In the genomic region with DNA sequence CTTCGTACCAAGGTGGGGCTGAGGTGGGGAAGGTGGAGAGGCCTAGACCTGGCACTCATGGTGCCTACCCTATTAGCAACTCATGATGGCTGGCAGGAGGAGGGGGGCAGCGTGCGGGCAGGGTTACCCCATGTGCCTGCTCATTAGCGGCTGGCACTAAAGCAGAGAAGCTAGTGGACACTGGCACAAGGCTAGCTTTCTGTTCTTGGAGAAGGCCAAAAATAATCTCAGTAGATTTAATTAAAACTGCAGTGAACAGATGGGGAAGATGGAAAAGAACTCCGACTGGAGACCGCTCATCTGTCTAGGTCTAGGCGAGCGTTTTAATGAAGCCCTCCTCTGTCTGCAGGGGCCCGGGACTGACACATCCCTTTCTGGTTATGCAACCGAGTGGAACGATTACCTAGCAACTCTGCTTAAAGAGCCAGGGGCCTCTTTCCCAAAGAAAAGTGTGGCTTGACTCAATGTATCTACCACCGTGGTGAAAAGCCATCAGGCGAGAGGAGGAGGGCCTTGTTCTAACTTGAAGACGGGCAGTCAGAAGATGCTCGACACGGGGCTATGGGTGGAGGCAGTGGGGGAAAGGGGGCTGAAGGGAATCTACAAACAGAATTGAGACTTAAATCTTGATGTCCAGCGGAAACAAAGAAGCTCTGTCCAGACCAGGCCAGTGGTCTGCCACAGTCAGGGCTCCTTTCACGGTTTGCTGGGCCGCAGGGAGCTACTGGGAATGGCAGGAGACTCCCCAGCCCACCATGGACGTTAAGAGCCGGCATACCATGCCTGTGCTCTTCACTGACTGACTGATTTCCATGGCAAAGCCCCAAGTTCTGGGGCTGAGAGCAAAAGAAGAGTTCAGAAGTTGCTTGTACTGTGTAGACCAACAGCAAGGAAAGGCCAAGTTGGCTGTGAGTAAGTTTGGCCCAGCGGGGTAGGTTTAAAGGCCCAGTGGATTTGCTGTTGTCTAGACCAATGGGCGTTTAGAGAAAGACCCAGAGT, we compare ENCODE assay signal across 8 mouse cellular contexts.
DNase-seq lines count a peak whose midpoint lies in the region; ATAC-seq lines count a peak whose summit lies in the region.

No protein-coding gene starts in this region.

- WGBS in embryonic facial prominence, embryonic 15.5 days, result 44% methylated on average over 23 of the region's 23 CpGs
- whole genome bisulfite sequencing in hindbrain, embryonic 10.5 days, result 28% methylated on average over 23 of the region's 23 CpGs
- WGBS in midbrain, embryonic 15.5 days, result 19% methylated on average over 23 of the region's 23 CpGs

- no peak overlapping the region for H3K9ac ChIP-seq in embryonic facial prominence, embryonic 15.5 days
- no peak overlapping the region for H3K9ac ChIP-seq in midbrain, embryonic 15.5 days

- peak; percentile 31 to 40 for DNase-seq in cerebellum, adult 18-20 months
- DNase-seq in hindbrain, embryonic 10.5 days (ENCODE audit: low spot score), result peak; percentile 80
- peak; percentile 27 for DNase-seq in layer of hippocampus, adult 9-10 months (ENCODE audit: low spot score)
- DNase-seq in adrenal gland, adult 8-10 months, result no peak
- no peak for DNase-seq in thymus, postnatal 36 days
- no peak for DNase-seq in spleen, postnatal 36 days (ENCODE audit: low spot score in 2 of 2)

- H3K4me2 ChIP-seq in embryonic facial prominence, embryonic 15.5 days (replicated peaks), result no peak overlapping the region
- H3K4me2 ChIP-seq in midbrain, embryonic 15.5 days, result no peak overlapping the region; the same call in 1 of the 2 replicates

- H3K9me3 ChIP-seq in embryonic facial prominence, embryonic 15.5 days (replicated peaks), result no peaks in the 10 kb centered on the region
- no peaks in the 10 kb centered on the region for H3K9me3 ChIP-seq in hindbrain, embryonic 10.5 days
- H3K9me3 ChIP-seq in midbrain, embryonic 15.5 days, result no peaks in the 10 kb centered on the region

- peak overlapping the region; percentile 44; the same call in 1 of the 2 replicates for H3K27ac ChIP-seq in embryonic facial prominence, embryonic 15.5 days (replicated peaks)
- H3K27ac ChIP-seq in hindbrain, embryonic 10.5 days, result peak overlapping the region; percentile 84
- H3K27ac ChIP-seq in midbrain, embryonic 15.5 days, result peak overlapping the region; percentile 39

- H3K36me3 ChIP-seq in embryonic facial prominence, embryonic 15.5 days, result no peaks in the 10 kb centered on the region
- no peaks in the 10 kb centered on the region for H3K36me3 ChIP-seq in hindbrain, embryonic 10.5 days
- no peaks in the 10 kb centered on the region for H3K36me3 ChIP-seq in midbrain, embryonic 15.5 days (replicated peaks)

- no peak overlapping the region for H3K4me3 ChIP-seq in embryonic facial prominence, embryonic 15.5 days (replicated peaks)
- peak overlapping the region; percentile 16; the same call in 1 of the 2 replicates for H3K4me3 ChIP-seq in hindbrain, embryonic 10.5 days
- no peak overlapping the region for H3K4me3 ChIP-seq in midbrain, embryonic 15.5 days

- peak; percentile 56; the same call in 1 of the 2 replicates for ATAC-seq in embryonic facial prominence, embryonic 15.5 days (ENCODE audit: insufficient number of reproducible peaks, low FRiP score, low TSS enrichment, low read depth)
- ATAC-seq in midbrain, embryonic 15.5 days (replicated peaks), result peak; percentile 79

- H3K4me1 ChIP-seq in embryonic facial prominence, embryonic 15.5 days, result peaks cover 45% of the 10 kb centered on the region
- peaks cover 77% of the 10 kb centered on the region for H3K4me1 ChIP-seq in hindbrain, embryonic 10.5 days (replicated peaks)
- peaks cover 65% of the 10 kb centered on the region for H3K4me1 ChIP-seq in midbrain, embryonic 15.5 days

- H3K27me3 ChIP-seq in embryonic facial prominence, embryonic 15.5 days, result no peaks in the 10 kb centered on the region
- H3K27me3 ChIP-seq in hindbrain, embryonic 10.5 days (ENCODE audit: insufficient read depth, poor library complexity, severe bottlenecking), result peaks cover 77% of the 10 kb centered on the region
- H3K27me3 ChIP-seq in midbrain, embryonic 15.5 days (replicated peaks), result no peaks in the 10 kb centered on the region

Comparison
In these comparisons a context has a peak if more than half of its experiments do, and no peak if none do; other contexts are left out.
1. DNase-seq: peak in cerebellum, adult 18-20 months (2 of 2), hindbrain, embryonic 10.5 days (single experiment) and layer of hippocampus, adult 9-10 months (single experiment); none in adrenal gland, adult 8-10 months (single experiment), thymus, postnatal 36 days (0 of 2) and spleen, postnatal 36 days (0 of 2).
2. Peak in every context shown above with its lines, with median percentiles within 50 percentile points of each other: H3K27ac ChIP-seq.